ENCODE assay signal across 34 mouse cellular contexts in genomic region chr4:149263218-149263617, GRCm38 (mm10).
"Had no signal": no experiment of that assay in that cellular context is flagged by ENCODE, and none has a peak within 500 bp of the region (broad histone marks: within the 10 kb centered on the region; RNA-seq: fewer than 3 reads in every experiment).

No protein-coding gene starts in this region.

- H3K4me3 ChIP-seq: heart, embryonic 10.5 days; heart, embryonic 12.5 days; heart, embryonic 13.5 days; heart, embryonic 15.5 days; hindbrain, embryonic 10.5 days; hindbrain, embryonic 12.5 days; hindbrain, embryonic 13.5 days; hindbrain, embryonic 15.5 days; intestine, embryonic 15.5 days; kidney, embryonic 15.5 days; left cerebral cortex, adult 2 months had no signal

- H3K27me3 ChIP-seq: heart, embryonic 12.5 days; heart, embryonic 13.5 days; heart, embryonic 15.5 days; hindbrain, embryonic 12.5 days; hindbrain, embryonic 13.5 days; hindbrain, embryonic 15.5 days; intestine, embryonic 15.5 days; kidney, embryonic 15.5 days had no signal

- H3K4me1 ChIP-seq: heart, embryonic 15.5 days; hindbrain, embryonic 10.5 days; hindbrain, embryonic 12.5 days; hindbrain, embryonic 13.5 days; hindbrain, embryonic 15.5 days; intestine, embryonic 15.5 days; kidney, embryonic 15.5 days had no signal

- H3K36me3 ChIP-seq: intestine, embryonic 15.5 days had no signal

- H3K9me3 ChIP-seq: heart, embryonic 10.5 days; heart, embryonic 12.5 days; heart, embryonic 13.5 days; heart, embryonic 15.5 days; hindbrain, embryonic 10.5 days; hindbrain, embryonic 12.5 days; hindbrain, embryonic 13.5 days; hindbrain, embryonic 15.5 days; intestine, embryonic 15.5 days; kidney, embryonic 15.5 days had no signal

- ATAC-seq: hindbrain, embryonic 16.5 days; hindbrain, postnatal 0 days; inflammation-experienced regulatory T-cells, adult 6 months; intestine, embryonic 15.5 days; intestine, embryonic 16.5 days; intestine, postnatal 0 days had no signal

- DNase-seq: heart, postnatal 14 days; heart, postnatal 36 days; heart, postnatal 4 days; kidney, adult 11 months; kidney, adult 18-20 months; kidney, adult 2 months; kidney, adult 8-10 months; kidney, adult 9 months; kidney, postnatal 10 days; kidney, postnatal 14 days; kidney, postnatal 25 days; kidney, postnatal 36 days; kidney, postnatal 4 days; layer of hippocampus, adult 9-11 months; layer of hippocampus, postnatal 36 days had no signal

- H3K27ac ChIP-seq: heart, embryonic 10.5 days; heart, embryonic 13.5 days; heart, embryonic 15.5 days; hindbrain, embryonic 10.5 days; hindbrain, embryonic 12.5 days; hindbrain, embryonic 13.5 days; hindbrain, embryonic 14.5 days; hindbrain, embryonic 15.5 days; hindbrain, postnatal 0 days; intestine, embryonic 15.5 days; kidney, embryonic 15.5 days; kidney, postnatal 0 days; left cerebral cortex, adult 2 months had no signal

- H3K9ac ChIP-seq: heart, embryonic 12.5 days; heart, embryonic 13.5 days; heart, embryonic 15.5 days; hindbrain, embryonic 12.5 days; hindbrain, embryonic 13.5 days; hindbrain, embryonic 14.5 days; hindbrain, embryonic 15.5 days; intestine, embryonic 15.5 days; kidney, embryonic 15.5 days had no signal

- H3K4me2 ChIP-seq: heart, embryonic 11.5 days; heart, embryonic 12.5 days; heart, embryonic 13.5 days; heart, embryonic 15.5 days; hindbrain, embryonic 12.5 days; hindbrain, embryonic 13.5 days; hindbrain, embryonic 14.5 days; hindbrain, embryonic 15.5 days; intestine, embryonic 15.5 days; kidney, embryonic 15.5 days had no signal
